Mouse (Mus musculus) leukemia stem cell, adult 10-12 weeks (primary cell): Measurements from ENCODE around the gene Zfp729a. TPM values are rescaled to one million over a fixed set of nuclear protein-coding genes. Genes with fewer than 3 reads are reported as not detected.

Experiments used
- polyA plus RNA-seq: library from polyadenylated mRNA; stranded (reverse); fragments of >175 nt; gene quantifications from 2 replicates; pipeline ENCODE4 v1.2.3, GENCODE M21; 2012; ENCODE audit warnings: low replicate concordance

Zfp729a gene
- polyA plus RNA-seq: 0.11 and 0.27 TPM in 2 replicates

GRCm38 (mm10) chr13:67637294-67638007, at the start of gene Zfp729a, which contains the start of gene Gm49345:
TSS of gene Zfp729a (minus strand) at chr13:67637791.
TSS of gene Gm49345 (minus strand) at chr13:67637769.

GRCm38 (mm10) chr13:67686971-67687370, 49.4 kb upstream of the Zfp729a start, which contains the start of gene Zfp738:
TSS of gene Zfp738 (minus strand) at chr13:67687071.

GRCm38 (mm10) chr13:67609066-67609876, 28.3 kb downstream of the Zfp729a start, which contains the start of gene Zfp729b:
TSS of gene Zfp729b (minus strand) at chr13:67609707.

Other genes with a start within 250 kb of the Zfp729a start
- gene Zfp429, start 238.0 kb downstream of the Zfp729a start, polyA plus RNA-seq: 2.2 TPM in 1 of 2 replicates, not detected in the other
- gene Zfp459, start 216.4 kb downstream of the Zfp729a start, polyA plus RNA-seq: 0.38 TPM in 1 of 2 replicates, not detected in the other
- 0.36 TPM in 1 of 2 replicates, not detected in the other for gene Zfp874a, start 186.2 kb downstream of the Zfp729a start, polyA plus RNA-seq
- gene Zfp874b, start 153.5 kb downstream of the Zfp729a start, polyA plus RNA-seq: 0.07 and 0.36 TPM in 2 replicates
- 0.20 TPM in 1 of 2 replicates, not detected in the other for gene Zfp58, start 137.2 kb downstream of the Zfp729a start, polyA plus RNA-seq
- not detected in 2 replicates for gene Gm26965, start 111.6 kb downstream of the Zfp729a start, polyA plus RNA-seq
- 0.08 and 1.3 TPM in 2 replicates for gene Zfp87, start 111.6 kb downstream of the Zfp729a start, polyA plus RNA-seq
- gene Zfp748, start 84.0 kb downstream of the Zfp729a start, polyA plus RNA-seq: 0.14 and 0.32 TPM in 2 replicates
- 0.56 TPM in 1 of 2 replicates, not detected in the other for gene Zfp729b, start 28.1 kb downstream of the Zfp729a start, polyA plus RNA-seq
- gene Gm49345, start within 50 bp of the Zfp729a start, polyA plus RNA-seq: not detected in 2 replicates
- gene Zfp738, start 49.3 kb upstream of the Zfp729a start, polyA plus RNA-seq: 0.06 and 1.4 TPM in 2 replicates
- 0.15 and 0.76 TPM in 2 replicates for gene Zfp65, start 91.4 kb upstream of the Zfp729a start, polyA plus RNA-seq
- 0.36 TPM in 1 of 2 replicates, not detected in the other for gene Zfp85, start 117.4 kb upstream of the Zfp729a start, polyA plus RNA-seq
- not detected in 2 replicates for gene Zfp493, start 141.9 kb upstream of the Zfp729a start, polyA plus RNA-seq
- 0.15 TPM in 1 of 2 replicates, not detected in the other for gene Zfp273, start 175.9 kb upstream of the Zfp729a start, polyA plus RNA-seq
- gene Gm10037, start 193.3 kb upstream of the Zfp729a start, polyA plus RNA-seq: not detected in 2 replicates
- gene BC048507, start 225.5 kb upstream of the Zfp729a start, polyA plus RNA-seq: not detected in 2 replicates